Mouse (Mus musculus): ENCODE data around the gene Rab6b. TPM values are rescaled to one million over a fixed set of nuclear protein-coding genes. Genes with fewer than 3 reads are reported as not detected.

The Rab6b gene
- total and polyA plus RNA-seq, 2 experiments from 2014 or later = 155 to 210 TPM

GRCm38 (mm10) chr9:103168046-103168445 is 56.5 kb downstream of the Rab6b start:
- 0 out of 2 replicates have a peak overlapping the region, but pooled peaks have one; percentile 20 for H3K27ac ChIP-seq
- peaks cover 6% of the 10 kb centered on the region; the same call in 1 of the 2 replicates for H3K4me1 ChIP-seq (ENCODE audit: insufficient read depth, low read length)
- H3K27me3 ChIP-seq (ENCODE audit: insufficient read depth, low read length) = no peaks in the 10 kb centered on the region
- DNase-seq (ENCODE audit: low spot score) (peak; percentile 65), ATAC-seq (peak; percentile 82)
- no peak for TF ChIP-seq CTCF (IDR thresholded peaks at IDR 0.05; ENCODE audit: low read depth)
- H3K4me2 ChIP-seq (ENCODE audit: low read depth, low read length) = no peak overlapping the region
- WGBS = 46% methylated on average over 6 of the region's 6 CpGs
- peaks cover 41% of the 10 kb centered on the region for H3K36me3 ChIP-seq (ENCODE audit: insufficient read depth, low read length)
- no peak overlapping the region for H3K4me3 ChIP-seq (ENCODE audit: low read length)
- H3K9ac ChIP-seq (replicated peaks; ENCODE audit: low read length) = no peak overlapping the region
- no peaks in the 10 kb centered on the region for H3K9me3 ChIP-seq (ENCODE audit: low read length)

GRCm38 (mm10) chr9:103168771-103169170 is 57.2 kb downstream of the Rab6b start:
- DNase-seq (ENCODE audit: low spot score) = peak; percentile 44
- Histone ChIP-seq H3K27me3 (ENCODE audit: insufficient read depth, low read length) (no peaks in the 10 kb centered on the region), H3K9me3 (ENCODE audit: low read length) (no peaks in the 10 kb centered on the region), H3K4me1 (ENCODE audit: insufficient read depth, low read length) (peaks cover 6% of the 10 kb centered on the region; the same call in 1 of the 2 replicates), H3K36me3 (ENCODE audit: insufficient read depth, low read length) (peaks cover 35% of the 10 kb centered on the region), H3K27ac (peak overlapping the region; percentile 17; the same call in 1 of the 2 replicates), H3K4me2 (ENCODE audit: low read depth, low read length) (no peak overlapping the region), H3K4me3 (ENCODE audit: low read length) (no peak overlapping the region), H3K9ac (replicated peaks; ENCODE audit: low read length) (no peak overlapping the region)
- no peak for TF ChIP-seq CTCF (IDR thresholded peaks at IDR 0.05; ENCODE audit: low read depth)
- no peak for ATAC-seq
- 51% methylated on average over 7 of the region's 7 CpGs for WGBS

DNA sequence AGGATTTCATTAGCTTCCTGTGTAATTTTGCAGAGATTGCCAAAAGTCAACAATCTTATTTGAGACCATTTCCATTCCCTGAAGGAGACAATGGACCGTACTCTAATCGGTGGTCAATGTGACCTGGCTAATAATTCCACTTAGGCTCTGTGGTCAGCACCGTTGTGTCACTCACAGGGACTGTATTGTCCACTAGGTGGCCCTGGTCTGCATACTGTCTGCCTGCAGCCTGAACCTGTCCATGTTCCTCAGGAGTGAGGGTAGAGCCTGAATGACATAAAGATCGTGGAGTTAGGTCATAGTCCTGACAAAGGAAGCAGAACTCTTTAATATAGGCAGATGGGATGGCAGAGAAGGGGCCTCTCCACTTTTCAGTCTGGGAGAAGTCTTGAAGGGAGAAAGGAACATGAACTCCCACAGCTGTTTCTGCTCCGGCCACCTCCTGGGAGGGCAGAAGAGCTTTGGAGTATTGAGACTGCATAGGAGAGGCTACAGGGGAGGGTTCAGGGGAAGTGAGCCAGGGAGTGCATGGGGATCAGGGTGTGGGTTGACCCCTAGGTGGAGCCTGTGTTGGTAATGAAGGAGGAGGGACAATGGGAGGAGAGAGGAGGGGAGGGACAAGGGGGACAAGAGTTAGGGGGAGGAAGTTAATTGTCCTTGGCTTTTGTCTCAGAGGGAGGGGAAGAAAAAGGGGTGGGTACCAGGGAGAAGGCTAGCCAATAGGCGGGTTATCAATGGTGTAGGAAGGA is 63.4 kb downstream of the Rab6b start:
- Histone ChIP-seq H3K4me2 (ENCODE audit: low read depth, low read length) (no peak overlapping the region), H3K9me3 (ENCODE audit: low read length) (no peaks in the 10 kb centered on the region), H3K4me1 (ENCODE audit: insufficient read depth, low read length) (peaks cover 3% of the 10 kb centered on the region; the same call in 1 of the 2 replicates), H3K27ac (no peak overlapping the region), H3K4me3 (ENCODE audit: low read length) (no peak overlapping the region), H3K27me3 (ENCODE audit: insufficient read depth, low read length) (no peaks in the 10 kb centered on the region), H3K9ac (replicated peaks; ENCODE audit: low read length) (no peak overlapping the region), H3K36me3 (ENCODE audit: insufficient read depth, low read length) (peaks cover 8% of the 10 kb centered on the region; the same call in 1 of the 2 replicates)
- peak; percentile 61; the same call in 1 of the 2 replicates for ATAC-seq
- DNase-seq (ENCODE audit: low spot score) = peak; percentile 44
- peak; percentile 77 for TF ChIP-seq CTCF (IDR thresholded peaks at IDR 0.05; ENCODE audit: low read depth)
- WGBS = 68% methylated on average over 6 of the region's 6 CpGs

GRCm38 (mm10) chr9:103175692-103176091 is 64.1 kb downstream of the Rab6b start:
- DNase-seq (ENCODE audit: low spot score) = no peak
- H3K9me3 ChIP-seq (ENCODE audit: low read length) = no peaks in the 10 kb centered on the region
- H3K27ac ChIP-seq = no peak overlapping the region
- peaks cover 11% of the 10 kb centered on the region for H3K4me1 ChIP-seq (ENCODE audit: insufficient read depth, low read length)
- no peak overlapping the region for H3K9ac ChIP-seq (replicated peaks; ENCODE audit: low read length)
- WGBS = 85% methylated on average over 7 of the region's 7 CpGs
- TF ChIP-seq CTCF (IDR thresholded peaks at IDR 0.05; ENCODE audit: low read depth) = peak; percentile 52
- no peak overlapping the region for H3K4me3 ChIP-seq (ENCODE audit: low read length)
- no peaks in the 10 kb centered on the region for H3K27me3 ChIP-seq (ENCODE audit: insufficient read depth, low read length)
- no peak for ATAC-seq
- H3K4me2 ChIP-seq (ENCODE audit: low read depth, low read length) = no peak overlapping the region
- peaks cover 8% of the 10 kb centered on the region; the same call in 1 of the 2 replicates for H3K36me3 ChIP-seq (ENCODE audit: insufficient read depth, low read length)

- Histone ChIP-seq H3K9ac (replicated peaks; ENCODE audit: low read length) (peak overlapping the region; percentile 21; the same call in 1 of the 2 replicates), H3K9me3 (ENCODE audit: low read length) (no peaks in the 10 kb centered on the region), H3K4me3 (ENCODE audit: low read length) (no peak overlapping the region), H3K4me2 (ENCODE audit: low read depth, low read length) (peak overlapping the region; percentile 48), H3K36me3 (ENCODE audit: insufficient read depth, low read length) (peaks cover 18% of the 10 kb centered on the region), H3K27me3 (ENCODE audit: insufficient read depth, low read length) (no peaks in the 10 kb centered on the region), H3K27ac (peak overlapping the region; percentile 61; the same call in 1 of the 2 replicates), H3K4me1 (ENCODE audit: insufficient read depth, low read length) (peaks cover 11% of the 10 kb centered on the region)
- ATAC-seq = no peak
- DNase-seq (ENCODE audit: low spot score) = peak; percentile 44
- no peak for TF ChIP-seq CTCF (IDR thresholded peaks at IDR 0.05; ENCODE audit: low read depth)
- 39% methylated on average over 3 of the region's 3 CpGs for WGBS
Observed at GRCm38 (mm10) chr9:103180303-103180702, 68.7 kb downstream of the Rab6b start.

DNA sequence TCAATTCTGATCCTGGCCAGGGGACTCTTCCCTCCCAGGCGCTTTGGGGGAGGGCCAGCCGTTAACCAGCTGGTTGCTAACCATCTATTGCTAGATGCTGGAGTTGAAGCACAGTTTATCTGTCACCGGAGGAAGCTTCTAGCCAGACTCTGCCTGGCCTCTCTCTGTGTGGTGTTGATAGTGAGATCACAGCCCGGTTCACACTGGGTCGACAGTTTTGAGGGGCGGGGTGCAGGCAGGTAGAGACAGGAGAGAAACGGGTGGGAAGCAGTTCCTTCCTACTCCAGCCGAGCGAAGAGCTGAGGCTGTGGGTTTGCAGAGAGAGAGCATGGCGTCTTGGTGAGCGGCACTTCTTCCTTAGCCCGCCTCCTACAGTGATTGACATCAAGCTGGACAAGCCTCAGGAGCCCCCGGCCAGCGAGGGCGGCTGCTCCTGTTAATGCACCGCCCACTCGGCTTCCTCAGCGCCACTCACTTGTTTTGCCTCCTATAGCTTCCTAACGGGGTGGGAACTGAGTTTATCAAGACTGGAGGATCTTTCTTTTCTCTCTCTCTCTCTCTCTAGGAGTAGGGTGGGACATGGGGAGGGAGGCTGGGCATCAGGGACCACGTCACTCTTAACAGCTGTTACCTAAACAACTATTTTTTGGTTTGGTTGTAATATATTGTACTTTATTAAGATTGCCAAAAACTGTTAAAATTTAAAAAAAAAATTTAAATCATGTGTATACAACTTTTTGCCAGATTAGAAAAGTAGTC is 69.4 kb downstream of the Rab6b start:
- Histone ChIP-seq H3K4me1 (ENCODE audit: insufficient read depth, low read length) (peaks cover 11% of the 10 kb centered on the region), H3K4me2 (ENCODE audit: low read depth, low read length) (peak overlapping the region; percentile 48), H3K36me3 (ENCODE audit: insufficient read depth, low read length) (peaks cover 18% of the 10 kb centered on the region), H3K9me3 (ENCODE audit: low read length) (no peaks in the 10 kb centered on the region), H3K4me3 (ENCODE audit: low read length) (peak overlapping the region; percentile 11; the same call in 1 of the 2 replicates), H3K27ac (peak overlapping the region; percentile 61; the same call in 1 of the 2 replicates), H3K27me3 (ENCODE audit: insufficient read depth, low read length) (no peaks in the 10 kb centered on the region), H3K9ac (replicated peaks; ENCODE audit: low read length) (peak overlapping the region; percentile 21; the same call in 1 of the 2 replicates)
- DNase-seq (ENCODE audit: low spot score) = peak; percentile 86
- peak; percentile 74 for ATAC-seq
- WGBS = 8% methylated on average over 20 of the region's 20 CpGs
- TF ChIP-seq CTCF (IDR thresholded peaks at IDR 0.05; ENCODE audit: low read depth) = no peak

Data from hindbrain, postnatal 0 days (tissue).